Mouse (Mus musculus) T-cell, adult 66 days (primary cell): Measurements from ENCODE around the gene Med8. TPM values are rescaled to one million over a fixed set of nuclear protein-coding genes. Genes with fewer than 3 reads are reported as not detected.

Experiments used
- total RNA-seq, 2 experiments: library from RNA; stranded (reverse); gene quantifications; 3 replicates in 1 of 2; 4 replicates in 1 of 2; pipeline ENCODE4 v1.2.4; 2023

Gene Med8
- 10 to 100 TPM; 72.5 to 77.1 TPM for total RNA-seq

DNA sequence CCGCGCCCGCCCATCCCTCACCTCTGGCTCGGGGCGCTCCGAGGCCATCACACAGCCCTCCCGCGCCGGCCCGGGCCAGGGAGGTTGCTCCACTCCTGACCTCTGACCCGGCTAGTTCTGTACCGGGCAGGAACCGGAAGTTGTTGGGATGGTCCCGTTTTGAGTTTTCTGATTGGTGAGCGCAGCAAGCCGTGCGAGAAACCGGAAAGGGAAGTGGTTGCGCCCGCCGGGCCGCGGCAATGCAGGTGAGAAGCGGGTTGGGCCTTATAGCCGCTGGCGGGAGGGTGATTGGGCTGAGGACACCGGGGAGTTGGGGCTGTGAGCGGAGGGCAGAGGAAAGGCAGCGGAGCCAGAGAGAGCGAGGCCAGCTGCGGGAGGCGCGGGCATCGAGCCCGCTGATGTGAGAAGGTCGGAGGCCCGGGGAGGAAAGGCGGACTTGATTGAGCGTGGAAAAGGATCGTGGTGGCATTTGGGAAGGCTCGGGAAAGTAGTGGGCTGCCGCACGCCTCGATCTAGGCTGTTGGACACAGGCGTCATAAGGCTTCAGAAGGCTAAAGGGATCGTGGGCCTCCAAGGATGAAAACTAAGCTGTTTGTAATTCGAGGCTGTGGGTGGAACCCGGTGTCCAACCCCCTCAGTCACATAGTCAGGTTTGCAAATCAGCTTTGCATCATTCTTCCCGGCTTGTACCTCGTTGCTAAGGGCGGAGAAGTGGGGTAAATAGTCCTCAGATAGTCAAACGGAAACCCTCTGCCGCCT, at the start of gene Med8, which contains the start of gene Szt2:
Gene Med8, plus strand, starts transcription at position 196 of the 759 bp plus-strand sequence.
Gene Szt2, minus strand, starts transcription at position 132 of the 759 bp plus-strand sequence.

DNA sequence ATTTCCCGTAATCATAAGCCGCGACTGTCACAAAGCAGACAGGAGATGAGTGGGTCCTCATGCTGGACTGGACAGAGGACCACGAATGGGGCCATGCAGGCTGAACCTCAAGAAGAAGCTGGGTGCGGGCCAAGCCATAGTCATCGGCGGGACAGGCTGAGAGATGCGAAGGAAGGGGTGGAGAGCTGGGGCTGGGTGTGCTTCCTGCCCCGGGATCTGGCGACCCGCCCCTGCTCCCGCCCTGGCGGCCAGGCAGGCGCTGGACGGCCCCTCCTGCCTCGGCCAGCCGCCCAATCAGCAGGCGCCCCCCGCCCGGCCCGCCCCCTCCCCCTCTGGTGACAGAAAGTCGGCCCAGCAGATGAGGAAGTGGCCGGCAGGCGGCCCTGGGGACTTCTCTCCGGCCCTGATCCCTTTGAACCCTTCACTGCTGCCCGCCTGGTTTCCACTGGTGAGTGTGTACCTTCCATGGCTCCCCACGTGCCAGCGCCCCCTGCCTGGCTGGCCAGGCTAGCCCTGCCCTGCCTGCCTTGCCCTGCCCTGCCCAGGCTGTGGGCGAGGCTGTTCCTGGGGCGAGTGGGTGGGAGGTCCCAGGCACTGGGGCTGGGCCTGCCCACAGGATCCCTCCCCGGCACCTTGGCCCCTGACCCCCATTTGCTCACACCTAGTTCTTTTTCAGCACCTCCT, 18.8 kb downstream of the Med8 start, which contains the start of gene Elovl1:
Gene Elovl1, plus strand, starts transcription at position 326 of the 684 bp plus-strand sequence.

DNA sequence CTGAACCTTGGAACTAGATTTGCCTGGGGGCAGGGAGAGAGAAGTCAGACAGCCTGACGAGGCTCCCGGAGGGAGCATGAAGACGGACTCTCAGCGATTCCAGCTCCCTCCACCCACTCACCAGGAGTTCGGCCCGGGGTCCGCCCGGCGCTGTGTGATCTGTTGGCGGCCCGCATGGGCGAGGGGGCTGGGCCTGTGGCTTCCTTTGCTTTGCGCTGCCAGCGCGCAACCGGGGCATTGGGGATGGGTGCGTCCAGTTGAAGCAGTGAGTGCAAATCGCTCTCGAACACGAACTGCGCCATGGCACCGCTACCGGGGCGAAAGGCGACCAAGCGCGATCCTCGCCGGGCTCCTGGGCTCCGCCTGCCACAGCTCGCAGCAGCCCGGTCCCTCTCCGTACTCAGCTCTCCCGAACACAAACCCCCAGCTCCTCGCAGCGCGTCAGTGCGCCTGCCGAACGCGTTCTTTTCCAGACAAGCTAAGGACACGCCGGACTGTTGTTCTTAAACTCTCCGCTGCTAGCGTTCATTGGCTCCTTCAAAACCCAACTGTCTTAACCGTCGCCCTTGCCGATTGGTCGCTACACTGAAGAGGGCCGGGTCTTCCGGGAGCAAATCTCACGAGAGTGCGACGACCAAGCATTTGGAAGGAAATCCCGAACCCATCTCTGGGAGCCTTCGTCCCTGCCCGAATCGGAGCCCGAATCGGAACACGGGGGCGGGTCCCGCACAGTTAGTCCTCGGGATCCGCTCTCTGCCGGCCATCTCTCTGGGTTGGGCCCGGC, 27.9 kb downstream of the Med8 start, which contains the start of gene Cdc20:
Gene Cdc20, minus strand, starts transcription at position 533 of the 784 bp plus-strand sequence.

DNA sequence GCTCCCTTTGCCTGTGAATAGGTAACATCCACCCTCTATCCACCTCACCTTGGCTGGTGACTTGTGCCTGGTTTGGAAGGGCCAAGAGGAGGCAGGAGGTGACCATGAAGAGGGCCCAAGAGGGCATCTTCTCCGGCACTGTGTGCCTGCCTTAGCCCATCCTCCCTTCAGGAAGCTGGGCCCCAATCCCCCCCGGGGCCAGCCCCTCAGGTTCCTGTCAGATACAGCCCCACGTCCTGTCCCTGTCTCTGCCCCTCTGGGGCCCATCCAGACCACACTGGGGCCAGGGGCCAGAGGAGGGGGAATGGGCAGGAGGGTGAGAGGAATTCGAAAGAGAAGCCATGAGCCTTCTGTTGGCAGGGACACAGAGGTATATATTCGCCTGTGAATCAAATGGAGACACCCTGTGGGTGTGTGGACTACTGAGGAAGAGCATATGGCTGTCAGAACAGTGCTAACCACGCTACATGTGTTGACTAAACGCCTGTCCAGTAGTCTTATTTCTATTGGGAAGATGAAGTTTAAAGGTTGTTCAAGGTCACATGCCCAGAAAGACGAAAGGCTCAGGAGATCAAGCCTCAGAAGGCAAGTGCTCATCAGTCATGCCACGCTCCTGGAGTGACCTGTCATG, 48.3 kb downstream of the Med8 start, which contains the start of gene Mpl:
Gene Mpl, minus strand, starts transcription at position 169 of the 631 bp plus-strand sequence.

Other genes starting within 250 kb of the Med8 start
- 10 to 100 TPM; 61.0 to 66.9 TPM for gene Kdm4a, start 229.3 kb upstream of the Med8 start, total RNA-seq
- gene Ptprf, start 117.9 kb upstream of the Med8 start, total RNA-seq = 1 to 10 TPM; 2.3 to 2.8 TPM
- 10 to 100 TPM; 66.1 to 76.6 TPM for gene Szt2, start 64 bp upstream of the Med8 start, total RNA-seq
- gene Elovl1, start 18.8 kb downstream of the Med8 start, total RNA-seq = 10 to 100 TPM; 45.1 to 51.5 TPM
- gene Cdc20, start 28.0 kb downstream of the Med8 start, total RNA-seq = 1 to 10 TPM; 4.9 to 7.7 TPM
- not detected for gene Mpl, start 48.2 kb downstream of the Med8 start, total RNA-seq
- gene Tie1, start 80.7 kb downstream of the Med8 start, total RNA-seq = not detected
- gene 2610528J11Rik, start 117.7 kb downstream of the Med8 start, total RNA-seq = not detected
- gene Tmem125, start 134.7 kb downstream of the Med8 start, total RNA-seq = not detected
- under 1 TPM in 1 of 2 experiments, not detected in 1; 0.15 TPM for gene Cfap57, start 211.4 kb downstream of the Med8 start, total RNA-seq
- gene Ebna1bp2, start 211.5 kb downstream of the Med8 start, total RNA-seq = 10 to 100 TPM; 74.4 to 86.4 TPM
- gene Olfr62, start 249.6 kb downstream of the Med8 start, total RNA-seq = not detected